20 mouse cellular contexts compared by ENCODE assay signal in the genomic region with DNA sequence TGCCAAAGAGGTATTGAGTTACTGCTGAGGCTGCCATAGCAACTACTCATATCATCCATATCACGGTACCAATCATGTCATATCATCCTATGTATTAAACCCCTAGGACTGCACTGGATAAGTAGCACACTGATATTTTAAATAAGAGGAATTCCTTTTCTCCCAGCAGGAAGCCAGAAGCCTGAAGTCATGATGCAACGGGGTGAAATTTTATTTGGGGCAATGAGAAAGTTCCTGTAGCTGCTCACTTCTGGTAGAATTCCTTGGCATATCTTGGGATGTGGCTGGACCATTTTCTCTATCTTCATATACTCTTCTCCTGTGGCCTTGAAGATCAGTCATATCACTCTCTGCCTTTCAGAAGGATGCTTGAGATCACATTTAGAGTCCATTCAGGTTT.
"Had no signal": no experiment of that assay in that cellular context is flagged by ENCODE, and none has a peak within 500 bp of the region (broad histone marks: within the 10 kb centered on the region; RNA-seq: fewer than 3 reads in every experiment).

No protein-coding gene starts in this region.

- H3K27me3 ChIP-seq: midbrain, embryonic 13.5 days; midbrain, embryonic 15.5 days; neural tube, embryonic 13.5 days; neural tube, embryonic 15.5 days had no signal

- H3K27ac ChIP-seq: liver, embryonic 14.5 days; macrophage had no signal

- H3K9ac ChIP-seq: liver, embryonic 14.5 days; lung, embryonic 14.5 days; midbrain, embryonic 13.5 days; midbrain, embryonic 15.5 days; neural tube, embryonic 13.5 days; neural tube, embryonic 15.5 days had no signal

- H3K4me2 ChIP-seq: lung, embryonic 14.5 days; midbrain, embryonic 11.5 days; midbrain, embryonic 13.5 days; midbrain, embryonic 15.5 days; neural tube, embryonic 13.5 days; neural tube, embryonic 15.5 days had no signal

- H3K4me3 ChIP-seq: megakaryocyte, embryonic 14.5 days; midbrain, embryonic 13.5 days; midbrain, embryonic 15.5 days; neural tube, embryonic 13.5 days; neural tube, embryonic 15.5 days had no signal

- ATAC-seq: midbrain, embryonic 13.5 days; midbrain, embryonic 15.5 days had no signal

- H3K9me3 ChIP-seq: megakaryocyte, embryonic 14.5 days; midbrain, embryonic 13.5 days; midbrain, embryonic 15.5 days; neural tube, embryonic 13.5 days; neural tube, embryonic 15.5 days had no signal

- H3K36me3 ChIP-seq: midbrain, embryonic 13.5 days; midbrain, embryonic 15.5 days; neural tube, embryonic 13.5 days; neural tube, embryonic 15.5 days had no signal

- DNase-seq: lung, adult 18-20 months; lung, embryonic 14.5 days; lung, postnatal 14 days; lung, postnatal 36 days; retina, postnatal 1 day; right cerebral cortex, adult 18-20 months; right cerebral cortex, postnatal 25 days; right cerebral cortex, postnatal 4 days; spleen, adult 18-20 months; thymus, adult 18-20 months; thymus, postnatal 14 days; thymus, postnatal 36 days had no signal
